Mouse (Mus musculus) cortical plate, adult 2 months (tissue): ENCODE results near the gene Sirt6.

Source experiments
- CTCF ChIP-seq: fragments of 200-500 bp; IDR thresholded peaks from 2 replicates; pipeline ENCODE4 v1.5.1; 2011; ENCODE audit warnings: mild to moderate bottlenecking, control low read depth, low read length; ENCODE audit not compliant: insufficient read depth; ENCODE audit errors: extremely low read depth
- POLR2A ChIP-seq: fragments of 200-500 bp; IDR thresholded peaks from 2 replicates; pipeline ENCODE4 v1.6.1; 2011; ENCODE audit warnings: mild to moderate bottlenecking, low read length, control low read depth; ENCODE audit not compliant: insufficient read depth; ENCODE audit errors: extremely low read depth

- TF ChIP-seq POLR2A: no peak
- TF ChIP-seq CTCF: no peak
Observed at GRCm38 (mm10) chr10:81626101-81626993, 1.2 kb downstream of the Sirt6 start.
